In the genomic region with DNA sequence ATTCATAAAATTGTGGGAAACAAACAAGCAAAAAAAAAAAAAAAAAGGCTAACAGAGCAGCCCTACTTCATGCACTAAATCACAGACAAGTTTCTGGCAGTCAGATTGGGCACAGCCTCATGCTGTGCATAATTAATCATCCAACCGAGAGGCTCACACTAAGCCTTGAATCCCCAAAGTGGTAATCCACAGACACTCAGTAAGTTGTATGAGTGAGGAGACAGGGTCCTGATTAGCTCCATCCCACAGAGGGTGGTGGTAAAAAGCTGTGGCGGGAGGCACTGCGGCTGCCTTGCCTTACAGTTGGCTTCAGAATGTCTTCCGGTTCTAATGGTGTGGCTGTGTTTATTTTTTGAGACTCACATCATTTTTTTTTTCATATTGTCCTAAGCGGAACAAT, we compare ENCODE assay signal across 21 mouse cellular contexts. TPM values are rescaled to one million over a fixed set of nuclear protein-coding genes. Genes with fewer than 3 reads are reported as not detected.
A peak's percentile ranks its signal among the peaks of the same experiment; 100 is the strongest.
DNase-seq lines count a peak whose midpoint lies in the region; ATAC-seq lines count a peak whose summit lies in the region.
"Had no signal": no experiment of that assay in that cellular context is flagged by ENCODE, and none has a peak within 500 bp of the region (broad histone marks: within the 10 kb centered on the region; RNA-seq: fewer than 3 reads in every experiment).

No protein-coding gene starts in this region.

- no peaks in the 10 kb centered on the region for H3K36me3 ChIP-seq in midbrain, embryonic 13.5 days
- H3K36me3 ChIP-seq in midbrain, embryonic 10.5 days = no peaks in the 10 kb centered on the region
- H3K36me3 ChIP-seq: embryonic facial prominence, embryonic 12.5 days; heart, embryonic 12.5 days; limb, embryonic 13.5 days; liver, embryonic 15.5 days had no signal

- ATAC-seq in midbrain, embryonic 13.5 days = peak; percentile 80

- no peak overlapping the region for H3K4me3 ChIP-seq in midbrain, embryonic 13.5 days (replicated peaks)
- no peak overlapping the region for H3K4me3 ChIP-seq in midbrain, embryonic 10.5 days
- H3K4me3 ChIP-seq: embryonic facial prominence, embryonic 12.5 days; heart, embryonic 12.5 days; limb, embryonic 13.5 days; liver, embryonic 15.5 days had no signal

- peak; percentile 7 to 23 for DNase-seq in cerebellum, postnatal 14 days
- no peak for DNase-seq in cerebellum, adult 11-12 months
- no peak for DNase-seq in midbrain, embryonic 10.5 days (ENCODE audit: low spot score)
- DNase-seq in mesoderm, embryonic 11.5 days (ENCODE audit: low read depth, low spot score) = peak; percentile 20
- DNase-seq in retina, postnatal 7 days (ENCODE audit: low read depth, low spot score) = peak; percentile 17
- no peak for DNase-seq in T-cell, adult 2 months (ENCODE audit: low spot score)
- DNase-seq in frontal cortex, postnatal 36 days (ENCODE audit: low spot score in 2 of 2) = no peak
- DNase-seq: adrenal gland, postnatal 14 days; cerebellum, adult 9-11 months; gastrocnemius, postnatal 10 days; heart, postnatal 36 days; kidney, adult 11 months; kidney, postnatal 10 days; thymus, postnatal 14 days had no signal

- H3K4me2 ChIP-seq in midbrain, embryonic 13.5 days (replicated peaks) = no peak overlapping the region
- H3K4me2 ChIP-seq: embryonic facial prominence, embryonic 12.5 days; heart, embryonic 12.5 days; limb, embryonic 13.5 days; liver, embryonic 15.5 days had no signal

- no peak overlapping the region for H3K9ac ChIP-seq in midbrain, embryonic 13.5 days (replicated peaks)
- H3K9ac ChIP-seq: embryonic facial prominence, embryonic 12.5 days; heart, embryonic 12.5 days; limb, embryonic 13.5 days; liver, embryonic 15.5 days had no signal

- no peaks in the 10 kb centered on the region for H3K27me3 ChIP-seq in midbrain, embryonic 13.5 days
- no peaks in the 10 kb centered on the region for H3K27me3 ChIP-seq in midbrain, embryonic 10.5 days (ENCODE audit: low read depth, poor library complexity, severe bottlenecking)
- H3K27me3 ChIP-seq: CH12.LX; embryonic facial prominence, embryonic 12.5 days; heart, embryonic 12.5 days; limb, embryonic 13.5 days; liver, embryonic 15.5 days had no signal

- H3K9me3 ChIP-seq in midbrain, embryonic 13.5 days = no peaks in the 10 kb centered on the region
- H3K9me3 ChIP-seq in midbrain, embryonic 10.5 days (replicated peaks) = no peaks in the 10 kb centered on the region
- H3K9me3 ChIP-seq: embryonic facial prominence, embryonic 12.5 days; heart, embryonic 12.5 days; limb, embryonic 13.5 days; liver, embryonic 15.5 days had no signal

- WGBS in midbrain, embryonic 13.5 days = 39% methylated on average over 5 of the region's 5 CpGs
- WGBS in midbrain, embryonic 10.5 days = 56% methylated on average over 5 of the region's 5 CpGs

- H3K27ac ChIP-seq in midbrain, embryonic 13.5 days = peak overlapping the region; percentile 35; the same call in 1 of the 2 replicates
- H3K27ac ChIP-seq in midbrain, embryonic 10.5 days (replicated peaks) = no peak overlapping the region
- H3K27ac ChIP-seq: embryonic facial prominence, embryonic 12.5 days; limb, embryonic 13.5 days; liver, embryonic 15.5 days had no signal

- peaks cover 21% of the 10 kb centered on the region for H3K4me1 ChIP-seq in midbrain, embryonic 13.5 days (replicated peaks)
- H3K4me1 ChIP-seq in midbrain, embryonic 10.5 days = peaks cover 14% of the 10 kb centered on the region
- H3K4me1 ChIP-seq: embryonic facial prominence, embryonic 12.5 days; limb, embryonic 13.5 days; liver, embryonic 15.5 days had no signal

RNA-seq across cellular contexts. Expression of a gene that starts 53.4 kb away (rescaled TPM):
- 0.52 and 0.95 TPM in 2 replicates for polyA plus RNA-seq in midbrain, embryonic 13.5 days (2015; fragmentation: Nextera tagmentation; extraction: Ambion mirVana)
- polyA plus RNA-seq in midbrain, embryonic 10.5 days (2016; fragmentation: Nextera tagmentation; extraction: Ambion mirVana) = 0.70 and 0.75 TPM in 2 replicates
- polyA plus RNA-seq: liver, embryonic 15.5 days; small intestine, adult 2 months had no signal

Comparison
In these comparisons a context has a peak if more than half of its experiments do, and no peak if none do; other contexts are left out.
1. DNase-seq: peak in cerebellum, postnatal 14 days (2 of 2), mesoderm, embryonic 11.5 days (single experiment) and retina, postnatal 7 days (single experiment); none in cerebellum, adult 11-12 months (single experiment), midbrain, embryonic 10.5 days (single experiment), T-cell, adult 2 months (single experiment) and frontal cortex, postnatal 36 days (0 of 2).